Mouse (Mus musculus): ENCODE measurements around the gene Dst. TPM values are rescaled to one million over a fixed set of nuclear protein-coding genes. Genes with fewer than 3 reads are reported as not detected.
A peak's percentile ranks its signal among the peaks of the same experiment; 100 is the strongest.

Dst gene
- polyA plus RNA-seq, 1 experiment: 55.8 TPM

- 89% methylated on average over 7 of the region's 7 CpGs for WGBS
- TF ChIP-seq CTCF (conservative IDR thresholded peaks at IDR 0.05; ENCODE audit: insufficient read depth, insufficient read length, low read depth, low read length): no peak
- no peak for TF ChIP-seq POLR2A (IDR thresholded peaks at IDR 0.05; ENCODE audit: low read depth, low read length)
- no peak for DNase-seq
- Histone ChIP-seq H3K4me3 (ENCODE audit: insufficient read depth, low read depth, low read length) (no peak overlapping the region), H3K4me1 (ENCODE audit: control insufficient read depth, insufficient read depth, low read length) (no peaks in the 10 kb centered on the region), H3K27ac (ENCODE audit: insufficient read depth, low read depth, low read length) (no peak overlapping the region), H3K36me3 (ENCODE audit: control insufficient read depth, insufficient read depth, low read length) (peaks cover 7% of the 10 kb centered on the region), H3K27me3 (replicated peaks; ENCODE audit: control insufficient read depth, insufficient read depth, low read length) (no peaks in the 10 kb centered on the region)
These were observed 375.5 kb downstream of the Dst start for GRCm38 (mm10) chr1:34283502-34283901.

GRCm38 (mm10) chr1:34284979-34285378, 377.0 kb downstream of the Dst start:
- Histone ChIP-seq H3K27me3 (replicated peaks; ENCODE audit: control insufficient read depth, insufficient read depth, low read length) (no peaks in the 10 kb centered on the region), H3K36me3 (ENCODE audit: control insufficient read depth, insufficient read depth, low read length) (peaks cover 6% of the 10 kb centered on the region; the same call in 1 of the 2 replicates), H3K4me3 (ENCODE audit: insufficient read depth, low read depth, low read length) (no peak overlapping the region), H3K27ac (ENCODE audit: insufficient read depth, low read depth, low read length) (no peak overlapping the region), H3K4me1 (ENCODE audit: control insufficient read depth, insufficient read depth, low read length) (no peaks in the 10 kb centered on the region)
- DNase-seq: no peak
- TF ChIP-seq POLR2A (IDR thresholded peaks at IDR 0.05; ENCODE audit: low read depth, low read length) (no peak), CTCF (conservative IDR thresholded peaks at IDR 0.05; ENCODE audit: insufficient read depth, insufficient read length, low read depth, low read length) (no peak)
- WGBS: 77% methylated on average over 9 of the region's 9 CpGs

GRCm38 (mm10) chr1:34287731-34288130, 379.7 kb downstream of the Dst start:
- no peak for TF ChIP-seq CTCF (conservative IDR thresholded peaks at IDR 0.05; ENCODE audit: insufficient read depth, insufficient read length, low read depth, low read length)
- no peak for TF ChIP-seq POLR2A (IDR thresholded peaks at IDR 0.05; ENCODE audit: low read depth, low read length)
- H3K36me3 ChIP-seq (ENCODE audit: control insufficient read depth, insufficient read depth, low read length): peaks cover 10% of the 10 kb centered on the region; the same call in 1 of the 2 replicates
- H3K4me3 ChIP-seq (ENCODE audit: insufficient read depth, low read depth, low read length): no peak overlapping the region
- DNase-seq: no peak
- H3K4me1 ChIP-seq (ENCODE audit: control insufficient read depth, insufficient read depth, low read length): no peaks in the 10 kb centered on the region
- WGBS: 86% methylated on average over 10 of the region's 10 CpGs
- no peak overlapping the region for H3K27ac ChIP-seq (ENCODE audit: insufficient read depth, low read depth, low read length)
- H3K27me3 ChIP-seq (replicated peaks; ENCODE audit: control insufficient read depth, insufficient read depth, low read length): no peaks in the 10 kb centered on the region

- no peaks in the 10 kb centered on the region for H3K27me3 ChIP-seq (replicated peaks; ENCODE audit: control insufficient read depth, insufficient read depth, low read length)
- no peak for TF ChIP-seq CTCF (conservative IDR thresholded peaks at IDR 0.05; ENCODE audit: insufficient read depth, insufficient read length, low read depth, low read length)
- TF ChIP-seq POLR2A (IDR thresholded peaks at IDR 0.05; ENCODE audit: low read depth, low read length): no peak
- 88% methylated on average over 8 of the region's 8 CpGs for WGBS
- H3K36me3 ChIP-seq (ENCODE audit: control insufficient read depth, insufficient read depth, low read length): peaks cover 10% of the 10 kb centered on the region; the same call in 1 of the 2 replicates
- H3K27ac ChIP-seq (ENCODE audit: insufficient read depth, low read depth, low read length): no peak overlapping the region
- no peak for DNase-seq
- no peak overlapping the region for H3K4me3 ChIP-seq (ENCODE audit: insufficient read depth, low read depth, low read length)
- H3K4me1 ChIP-seq (ENCODE audit: control insufficient read depth, insufficient read depth, low read length): no peaks in the 10 kb centered on the region
These were observed 380.2 kb downstream of the Dst start for GRCm38 (mm10) chr1:34288181-34288580.

GRCm38 (mm10) chr1:34288721-34289471, 380.9 kb downstream of the Dst start:
- H3K27me3 ChIP-seq (replicated peaks; ENCODE audit: control insufficient read depth, insufficient read depth, low read length): no peaks in the 10 kb centered on the region
- no peaks in the 10 kb centered on the region for H3K4me1 ChIP-seq (ENCODE audit: control insufficient read depth, insufficient read depth, low read length)
- H3K36me3 ChIP-seq (ENCODE audit: control insufficient read depth, insufficient read depth, low read length): peaks cover 12% of the 10 kb centered on the region; the same call in 1 of the 2 replicates
- H3K27ac ChIP-seq (ENCODE audit: insufficient read depth, low read depth, low read length): no peak overlapping the region
- peak; percentile 30 for DNase-seq
- TF ChIP-seq CTCF (conservative IDR thresholded peaks at IDR 0.05; ENCODE audit: insufficient read depth, insufficient read length, low read depth, low read length): no peak
- TF ChIP-seq POLR2A (IDR thresholded peaks at IDR 0.05; ENCODE audit: low read depth, low read length): no peak
- WGBS: 73% methylated on average over 13 of the region's 13 CpGs
- H3K4me3 ChIP-seq (ENCODE audit: insufficient read depth, low read depth, low read length): no peak overlapping the region

DNA sequence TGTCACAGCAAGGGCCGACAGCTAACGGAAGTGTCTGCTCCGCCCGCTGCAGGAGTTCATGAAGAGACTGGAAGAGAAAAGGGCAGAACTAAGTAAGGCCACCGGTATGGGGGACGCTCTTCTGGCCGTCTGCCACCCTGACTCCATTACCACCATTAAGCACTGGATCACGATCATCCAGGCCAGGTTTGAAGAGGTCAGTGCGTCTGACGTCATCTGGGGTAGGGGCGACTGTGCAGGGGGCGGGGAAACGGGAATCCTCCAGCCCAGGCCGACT, 381.4 kb downstream of the Dst start:
- Histone ChIP-seq H3K4me1 (ENCODE audit: control insufficient read depth, insufficient read depth, low read length) (no peaks in the 10 kb centered on the region), H3K27me3 (replicated peaks; ENCODE audit: control insufficient read depth, insufficient read depth, low read length) (no peaks in the 10 kb centered on the region), H3K36me3 (ENCODE audit: control insufficient read depth, insufficient read depth, low read length) (peaks cover 15% of the 10 kb centered on the region; the same call in 1 of the 2 replicates), H3K27ac (ENCODE audit: insufficient read depth, low read depth, low read length) (no peak overlapping the region), H3K4me3 (ENCODE audit: insufficient read depth, low read depth, low read length) (no peak overlapping the region)
- WGBS: 79% methylated on average over 14 of the region's 14 CpGs
- TF ChIP-seq CTCF (conservative IDR thresholded peaks at IDR 0.05; ENCODE audit: insufficient read depth, insufficient read length, low read depth, low read length) (no peak), POLR2A (IDR thresholded peaks at IDR 0.05; ENCODE audit: low read depth, low read length) (no peak)
- DNase-seq: no peak

DNA sequence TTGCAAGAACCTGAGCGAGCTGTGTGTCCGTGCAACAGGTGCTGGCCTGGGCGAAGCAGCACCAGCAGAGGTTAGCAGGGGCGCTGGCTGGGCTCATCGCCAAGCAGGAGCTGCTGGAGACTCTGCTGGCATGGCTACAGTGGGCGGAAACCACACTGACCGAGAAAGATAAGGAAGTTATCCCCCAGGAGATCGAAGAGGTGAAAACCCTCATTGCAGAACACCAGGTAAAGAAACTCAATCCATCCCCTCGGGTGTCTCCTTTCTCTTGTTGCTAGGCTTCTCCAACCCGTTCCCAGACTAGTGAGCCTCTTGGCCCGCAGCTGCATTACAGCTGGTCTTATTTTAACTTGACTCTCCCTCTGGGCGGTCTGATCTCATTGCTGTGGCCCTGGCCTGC, 382.3 kb downstream of the Dst start:
- Histone ChIP-seq H3K36me3 (ENCODE audit: control insufficient read depth, insufficient read depth, low read length) (peaks cover 15% of the 10 kb centered on the region), H3K27ac (ENCODE audit: insufficient read depth, low read depth, low read length) (no peak overlapping the region), H3K4me3 (ENCODE audit: insufficient read depth, low read depth, low read length) (no peak overlapping the region), H3K4me1 (ENCODE audit: control insufficient read depth, insufficient read depth, low read length) (no peaks in the 10 kb centered on the region), H3K27me3 (replicated peaks; ENCODE audit: control insufficient read depth, insufficient read depth, low read length) (no peaks in the 10 kb centered on the region)
- DNase-seq: no peak
- TF ChIP-seq POLR2A (IDR thresholded peaks at IDR 0.05; ENCODE audit: low read depth, low read length) (no peak), CTCF (conservative IDR thresholded peaks at IDR 0.05; ENCODE audit: insufficient read depth, insufficient read length, low read depth, low read length) (no peak)
- 71% methylated on average over 12 of the region's 12 CpGs for WGBS

Measured in kidney, adult 2 months (tissue).